Mouse (Mus musculus): ENCODE data around the gene Camkk1.

GRCm38 (mm10) chr11:73019147-73019795 is 463 bp downstream of the Camkk1 start:
- TF ChIP-seq CTCF (IDR thresholded peaks at IDR 0.05 in 2 of 3, conservative IDR thresholded peaks at IDR 0.05 in 1 of 3; ENCODE audit: control insufficient read depth in 1 of 3, insufficient read depth in 1 of 3, low read depth in 2 of 3, low read length in 3 of 3, poor library complexity in 1 of 3, severe bottlenecking in 1 of 3): no peak
- TF ChIP-seq MAFK (IDR thresholded peaks at IDR 0.05; ENCODE audit: borderline replicate concordance, low read depth, low read length): no peak
- no peak for TF ChIP-seq KAT2A (conservative IDR thresholded peaks at IDR 0.05; ENCODE audit: low read depth, low read length)
- no peak for TF ChIP-seq UBTF (IDR thresholded peaks at IDR 0.05; ENCODE audit: borderline replicate concordance, insufficient read depth, low read depth, low read length)
- TF ChIP-seq SMC3 (IDR thresholded peaks at IDR 0.05; ENCODE audit: low read depth, low read length): no peak
- TF ChIP-seq EP300 (IDR thresholded peaks at IDR 0.05; ENCODE audit: low read depth in 1 of 2, low read length in 2 of 2): no peak
- TF ChIP-seq ETS1 (IDR thresholded peaks at IDR 0.05; ENCODE audit: low read depth, low read length): no peak
- TF ChIP-seq E2F4 (IDR thresholded peaks at IDR 0.05; ENCODE audit: borderline replicate concordance, low read depth, low read length): no peak
- TF ChIP-seq POLR2A (IDR thresholded peaks at IDR 0.05; ENCODE audit: control insufficient read depth in 1 of 2, insufficient read depth in 1 of 2, low read depth in 1 of 2, low read length in 2 of 2, poor library complexity in 1 of 2): peak in 1 of 2 experiments; percentile 39; a peak in 2 of 4 replicates
- TF ChIP-seq TCF12 (IDR thresholded peaks at IDR 0.05; ENCODE audit: low read depth, low read length): 0 out of 2 replicates have a peak, but pooled peaks have one; percentile 16
- no peak for TF ChIP-seq POLR2AphosphoS2 (IDR thresholded peaks at IDR 0.05; ENCODE audit: low read length)
- TF ChIP-seq ZC3H11A (IDR thresholded peaks at IDR 0.05; ENCODE audit: low read depth, low read length): no peak
- TF ChIP-seq POLR2AphosphoS5 (IDR thresholded peaks at IDR 0.05; ENCODE audit: borderline replicate concordance, low read depth, low read length): no peak
- TF ChIP-seq MAX (IDR thresholded peaks at IDR 0.05; ENCODE audit: low read length): peak; percentile 86
